Mouse (Mus musculus) cortical plate, adult 2 months (tissue): Measurements from ENCODE around the gene D10Jhu81e.

Source experiments
- CTCF ChIP-seq: fragments of 200-500 bp; IDR thresholded peaks from 2 replicates; pipeline ENCODE4 v1.5.1; 2011; ENCODE audit warnings: mild to moderate bottlenecking, control low read depth, low read length; ENCODE audit not compliant: insufficient read depth; ENCODE audit errors: extremely low read depth
- POLR2A ChIP-seq: fragments of 200-500 bp; IDR thresholded peaks from 2 replicates; pipeline ENCODE4 v1.6.1; 2011; ENCODE audit warnings: mild to moderate bottlenecking, low read length, control low read depth; ENCODE audit not compliant: insufficient read depth; ENCODE audit errors: extremely low read depth

- TF ChIP-seq CTCF (no peak), POLR2A (no peak)
Observed at GRCm38 (mm10) chr10:78148834-78149766, 20.5 kb downstream of the D10Jhu81e start.
